Mouse (Mus musculus) left cerebral cortex, adult 8-10 months (tissue): Measurements from ENCODE around the gene Zbtb2. TPM values are rescaled to one million over a fixed set of nuclear protein-coding genes. Genes with fewer than 3 reads are reported as not detected.
"Not testable (repeated sequence)": the region's sequence is repeated elsewhere in the genome, so short reads cannot be mapped to it uniquely, and the experiment has no call there.

Experiments
- DNase-seq, 2 experiments: peaks; one replicate each; pipeline ENCODE4 v3.0.0; 2022; ENCODE audit warnings: low spot score in 2 of 2
- total RNA-seq, 4 experiments: library from RNA; stranded (reverse); gene quantifications; 2 replicates each; pipeline ENCODE4 v1.2.4; 2022

Zbtb2 gene
- total RNA-seq, result 10 to 100 TPM; 10.3 to 12.4 (median 11.7) TPM

GRCm38 (mm10) chr10:4387701-4388383, at the start of gene Zbtb2:
Gene Zbtb2, minus strand, starts transcription at chr10:4388108.
- DNase-seq, result peak in 1 of 2 experiments; percentile 63

GRCm38 (mm10) chr10:4435416-4435815, 47.5 kb upstream of the Zbtb2 start:
- no peak for DNase-seq

GRCm38 (mm10) chr10:4433871-4434270, 46.0 kb upstream of the Zbtb2 start:
- DNase-seq, result not testable (repeated sequence)

GRCm38 (mm10) chr10:4432996-4433755, 45.3 kb upstream of the Zbtb2 start:
- DNase-seq, result no peak

GRCm38 (mm10) chr10:4432123-4432931, 44.4 kb upstream of the Zbtb2 start, which contains the start of the genes Rmnd1 and Armt1:
Gene Rmnd1, minus strand, starts transcription at chr10:4432388.
Gene Armt1, plus strand, starts transcription at chr10:4432467.
- DNase-seq, result peak; percentile 93 to 95

- no peak for DNase-seq
These were observed 43.8 kb upstream of the Zbtb2 start for GRCm38 (mm10) chr10:4431746-4432122.

- DNase-seq, result no peak
These were observed 42.9 kb upstream of the Zbtb2 start for GRCm38 (mm10) chr10:4430826-4431225.

GRCm38 (mm10) chr10:4430399-4430798, 42.5 kb upstream of the Zbtb2 start:
- no peak for DNase-seq

GRCm38 (mm10) chr10:4425245-4425644, 37.3 kb upstream of the Zbtb2 start:
- no peak for DNase-seq

- DNase-seq, result no peak
These were observed 19.3 kb upstream of the Zbtb2 start for GRCm38 (mm10) chr10:4407191-4407590.

- DNase-seq, result no peak
These were observed 17.6 kb upstream of the Zbtb2 start for GRCm38 (mm10) chr10:4405511-4405910.

GRCm38 (mm10) chr10:4404895-4405491, 17.1 kb upstream of the Zbtb2 start:
- no peak for DNase-seq

- no peak for DNase-seq
These were observed 10.2 kb upstream of the Zbtb2 start for GRCm38 (mm10) chr10:4398058-4398457.

- DNase-seq, result no peak
These were observed 7.4 kb upstream of the Zbtb2 start for GRCm38 (mm10) chr10:4395321-4395720.

- DNase-seq, result no peak
These were observed 3.9 kb upstream of the Zbtb2 start for GRCm38 (mm10) chr10:4391851-4392250.

GRCm38 (mm10) chr10:4391076-4391475, 3.2 kb upstream of the Zbtb2 start:
- no peak for DNase-seq

- no peak for DNase-seq
These were observed 2.6 kb upstream of the Zbtb2 start for GRCm38 (mm10) chr10:4390550-4390949.

GRCm38 (mm10) chr10:4389461-4390112, 1.7 kb upstream of the Zbtb2 start:
- DNase-seq, result no peak

- no peak for DNase-seq
These were observed 1.1 kb upstream of the Zbtb2 start for GRCm38 (mm10) chr10:4389036-4389435.

- no peak for DNase-seq
These were observed 457 bp upstream of the Zbtb2 start for GRCm38 (mm10) chr10:4388384-4388745.
